Mouse (Mus musculus) lung, embryonic 16.5 days (tissue): ENCODE results near the gene Tnfaip2. TPM values are rescaled to one million over a fixed set of nuclear protein-coding genes. Genes with fewer than 3 reads are reported as not detected.

ENCODE experiments used
- ATAC-seq: fragments of 200-750 bp; cut with Nextera tagmentation; 2 replicates; pipeline ENCODE4 v1.8.0; 2017; ENCODE audit warnings: low read depth, mild to moderate bottlenecking, moderate library complexity
- H3K27ac ChIP-seq: fragments of 300-500 bp; sonication (generic); 2 replicates; pipeline ENCODE4 v1.5.1; 2014; ENCODE audit warnings: mild to moderate bottlenecking, control low read depth, low read length
- H3K27me3 ChIP-seq: fragments of 300-500 bp; sonication (generic); 2 replicates; pipeline ENCODE4 v1.6.1; 2014; ENCODE audit warnings: low read depth, low read length, mixed read lengths; ENCODE audit not compliant: control insufficient read depth, insufficient read depth
- H3K36me3 ChIP-seq: fragments of 300-500 bp; sonication (generic); 2 replicates; pipeline ENCODE4 v1.6.1; 2014; ENCODE audit warnings: low read length; ENCODE audit not compliant: control insufficient read depth, insufficient read depth
- H3K4me1 ChIP-seq: fragments of 300-500 bp; sonication (generic); replicated peaks from 2 replicates; pipeline ENCODE4 v1.6.1; 2014; ENCODE audit warnings: low read length, mixed read lengths; ENCODE audit not compliant: control insufficient read depth, insufficient read depth
- H3K4me2 ChIP-seq: fragments of 300-500 bp; sonication (generic); 2 replicates; pipeline ENCODE4 v1.6.1; 2014; ENCODE audit warnings: low read depth, low read length, control low read depth
- H3K4me3 ChIP-seq: fragments of 300-500 bp; sonication (generic); 2 replicates; pipeline ENCODE4 v1.5.1; 2014; ENCODE audit warnings: mild to moderate bottlenecking, low read length, control low read depth
- H3K9ac ChIP-seq: fragments of 300-500 bp; sonication (generic); 2 replicates; pipeline ENCODE4 v1.6.1; 2014; ENCODE audit warnings: low read length, control low read depth
- H3K9me3 ChIP-seq: fragments of 300-500 bp; sonication (generic); 2 replicates; pipeline ENCODE4 v1.6.1; 2016; ENCODE audit warnings: low read length; ENCODE audit not compliant: control insufficient read depth
- WGBS: fragments of 180-500 bp; shearing (Covaris S2); extraction: QIAGEN DNeasy Blood & Tissue Kit; methylation state at CpG from one replicate; pipeline ENCODE4 v1.1.7; 2014; 5-methylcytosine and 5-hydroxymethylcytosine counted together
- polyA plus RNA-seq: library from polyadenylated mRNA; unstranded; fragments of >200 nt; fragmentation: Nextera tagmentation; extraction: Ambion mirVana; gene quantifications from 2 replicates; pipeline ENCODE4 v1.2.1, GENCODE M21; 2015

The Tnfaip2 gene
- polyA plus RNA-seq, 1 experiment from 2014 or later = 6.9 TPM

DNA sequence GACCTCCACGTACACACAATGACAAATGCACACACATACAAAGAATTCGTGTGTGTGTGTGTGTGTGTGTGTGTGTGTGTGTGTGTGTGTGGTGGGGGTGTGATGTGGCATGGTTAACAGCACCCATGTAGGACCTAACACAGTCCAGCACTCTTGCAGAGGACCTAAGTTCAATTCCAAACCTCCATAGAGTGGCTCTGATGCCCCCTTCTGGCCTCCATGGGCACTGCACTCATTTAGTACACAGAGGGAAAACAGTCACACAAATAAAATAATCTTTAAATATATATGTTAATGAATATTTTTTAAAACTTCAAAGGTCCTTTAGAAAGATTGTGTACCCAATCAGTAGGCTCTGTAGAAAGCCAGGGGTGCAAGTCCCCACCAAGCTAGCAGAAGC, 37.6 kb downstream of the Tnfaip2 start:
- peaks cover 8% of the 10 kb centered on the region for H3K27me3 ChIP-seq
- no peak overlapping the region for H3K4me2 ChIP-seq
- WGBS = 68% methylated on average over 2 of the region's 2 CpGs
- peaks cover 2% of the 10 kb centered on the region; the same call in 1 of the 2 replicates for H3K4me1 ChIP-seq
- no peak overlapping the region for H3K27ac ChIP-seq
- no peak overlapping the region for H3K4me3 ChIP-seq
- no peak overlapping the region for H3K9ac ChIP-seq
- no peak for ATAC-seq
- H3K36me3 ChIP-seq = no peaks in the 10 kb centered on the region
- H3K9me3 ChIP-seq = no peaks in the 10 kb centered on the region

DNA sequence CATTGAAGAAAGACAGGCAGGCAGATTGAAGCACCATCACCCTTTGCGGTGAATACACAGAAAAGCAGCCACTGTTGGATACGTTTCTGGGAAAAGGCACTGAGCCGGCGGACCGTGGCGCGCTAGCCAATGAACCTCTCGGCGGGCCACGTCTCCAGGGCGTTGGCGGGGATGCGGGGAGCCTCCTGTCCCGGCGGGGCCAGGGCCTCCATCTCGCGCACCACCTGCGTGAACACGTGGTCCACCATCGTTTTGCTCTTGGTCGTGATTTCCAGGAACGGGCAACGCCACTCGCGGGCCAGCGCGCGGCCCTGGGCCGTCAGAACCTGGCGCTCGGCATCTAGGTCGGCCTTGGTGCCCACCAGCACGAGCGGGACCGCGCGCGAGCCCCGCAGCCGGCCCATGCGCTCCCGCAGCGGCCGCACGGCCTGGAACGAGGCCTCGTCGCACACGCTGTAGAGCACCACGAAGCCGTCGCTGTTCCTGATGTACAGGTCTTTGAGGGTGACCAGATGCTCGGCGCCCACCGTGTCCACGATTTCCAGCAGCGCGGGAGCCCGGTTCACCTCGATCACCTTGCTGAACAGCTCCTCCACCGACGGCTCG, 42.9 kb downstream of the Tnfaip2 start:
- Histone ChIP-seq H3K36me3 (no peaks in the 10 kb centered on the region), H3K9me3 (no peaks in the 10 kb centered on the region), H3K27ac (no peak overlapping the region), H3K27me3 (peaks cover 36% of the 10 kb centered on the region), H3K4me2 (peak overlapping the region; percentile 88), H3K9ac (peak overlapping the region; percentile 60), H3K4me1 (peaks cover 13% of the 10 kb centered on the region), H3K4me3 (peak overlapping the region; percentile 57)
- 1% methylated on average over 57 of the region's 63 CpGs for WGBS
- peak; percentile 28; the same call in 1 of the 2 replicates for ATAC-seq

DNA sequence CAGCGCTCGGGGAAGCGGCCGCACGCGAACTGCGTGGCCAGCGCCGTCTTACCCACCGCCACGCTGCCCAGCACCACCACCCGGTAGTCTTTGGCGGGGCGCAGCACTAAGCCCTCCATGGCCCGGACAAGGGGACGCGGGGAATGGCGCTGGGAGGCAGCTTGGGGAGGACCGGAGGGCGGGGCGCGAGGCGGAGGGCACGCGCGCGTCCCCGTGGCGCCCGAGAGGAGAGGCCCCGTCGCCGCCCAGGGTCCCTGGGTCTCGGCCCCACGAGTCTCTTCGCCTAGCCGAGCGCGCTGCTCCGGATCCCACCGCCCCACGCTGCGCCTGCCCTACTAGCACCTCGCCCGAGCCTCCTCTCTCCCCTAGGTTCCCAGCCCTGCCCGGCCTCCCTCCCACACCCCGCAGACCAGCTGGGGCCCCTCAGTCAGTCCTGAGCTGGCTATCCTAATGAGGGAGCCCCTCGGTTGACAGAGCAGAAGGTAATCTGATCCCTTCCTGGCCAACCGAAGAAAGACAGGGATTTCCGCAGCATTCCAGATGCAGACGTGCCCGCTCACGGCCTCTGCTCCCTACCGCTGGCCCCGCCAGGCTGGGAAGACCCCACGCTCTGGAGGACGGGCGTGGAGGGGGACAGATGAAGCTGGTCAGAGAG, 43.5 kb downstream of the Tnfaip2 start, which contains the start of gene Gm266:
Gene Gm266, minus strand, starts transcription at position 172 of the 655 bp plus-strand sequence.
- WGBS = 2% methylated on average over 38 of the region's 58 CpGs
- H3K36me3 ChIP-seq = no peaks in the 10 kb centered on the region
- peak; percentile 87 for ATAC-seq
- H3K9me3 ChIP-seq = no peaks in the 10 kb centered on the region
- H3K9ac ChIP-seq = peak within 1 kb of the TSS; percentile 60
- no peak within 1 kb of the TSS for H3K27ac ChIP-seq
- peak within 1 kb of the TSS; percentile 57 for H3K4me3 ChIP-seq
- peaks cover 36% of the 10 kb centered on the region for H3K27me3 ChIP-seq
- H3K4me2 ChIP-seq = peak within 1 kb of the TSS; percentile 88
- H3K4me1 ChIP-seq = peaks cover 13% of the 10 kb centered on the region

DNA sequence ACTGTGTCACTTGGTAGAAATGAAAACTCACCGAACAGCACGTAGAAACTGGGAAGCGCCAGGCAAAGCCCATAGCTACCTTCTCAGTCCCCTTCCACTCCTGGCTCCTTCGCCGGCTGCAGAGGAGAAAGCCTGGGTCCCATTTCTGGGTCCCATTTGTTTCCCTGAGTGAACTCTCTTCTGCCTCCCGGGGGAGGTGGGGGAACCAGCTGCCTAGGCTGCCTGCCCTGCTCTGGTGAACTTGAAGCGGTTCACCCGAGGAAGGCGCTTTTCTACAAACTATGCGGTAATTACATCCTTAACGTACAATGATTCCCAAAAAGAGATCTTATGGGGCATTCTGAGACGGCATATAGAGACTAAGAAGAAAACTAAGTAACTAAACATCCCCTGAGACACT, 44.2 kb downstream of the Tnfaip2 start:
- H3K27ac ChIP-seq = no peak overlapping the region

DNA sequence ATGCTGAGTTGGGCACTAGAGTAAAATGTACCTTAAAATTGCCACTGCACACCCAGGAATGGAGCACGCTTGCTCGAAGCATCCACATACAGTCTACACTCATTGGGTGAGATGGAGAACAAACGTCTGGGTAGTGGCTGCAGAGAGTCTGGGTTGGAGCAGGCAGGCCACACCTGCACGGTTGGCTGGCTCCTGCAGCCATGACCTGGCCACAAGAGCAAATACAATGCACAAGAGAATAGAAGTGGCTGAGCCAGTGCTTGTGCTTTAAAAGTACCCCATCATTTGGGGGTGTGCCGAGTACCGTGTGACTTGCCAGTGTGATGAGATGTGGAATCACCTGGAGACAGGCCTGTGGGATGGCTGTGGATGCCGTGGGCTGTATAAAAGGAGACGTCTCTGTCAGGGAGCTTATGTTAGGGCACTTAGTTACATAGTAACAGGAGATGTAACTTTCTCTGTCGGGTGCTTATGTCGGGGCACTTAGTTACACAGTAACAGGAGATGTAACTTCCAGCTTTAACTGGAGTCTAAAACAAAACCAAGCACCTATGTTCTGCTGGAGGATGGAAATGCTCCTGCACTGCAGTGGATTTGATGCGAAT, 47.1 kb downstream of the Tnfaip2 start:
- Histone ChIP-seq H3K36me3 (no peaks in the 10 kb centered on the region), H3K27ac (no peak overlapping the region), H3K4me3 (no peak overlapping the region), H3K4me2 (no peak overlapping the region), H3K27me3 (peaks cover 32% of the 10 kb centered on the region), H3K4me1 (peaks cover 13% of the 10 kb centered on the region), H3K9ac (no peak overlapping the region), H3K9me3 (no peaks in the 10 kb centered on the region)
- WGBS = 60% methylated on average over 11 of the region's 11 CpGs
- no peak for ATAC-seq

More for the DNA sequence above, 44.2 kb downstream of the Tnfaip2 start:
- peaks cover 36% of the 10 kb centered on the region for H3K27me3 ChIP-seq
- peak overlapping the region; percentile 88 for H3K4me2 ChIP-seq
- H3K36me3 ChIP-seq = no peaks in the 10 kb centered on the region
- 9% methylated on average over 12 of the region's 12 CpGs for WGBS
- peaks cover 13% of the 10 kb centered on the region for H3K4me1 ChIP-seq
- H3K9me3 ChIP-seq = no peaks in the 10 kb centered on the region
- peak overlapping the region; percentile 57 for H3K4me3 ChIP-seq
- ATAC-seq = no peak
- peak overlapping the region; percentile 60; the same call in 1 of the 2 replicates for H3K9ac ChIP-seq

DNA sequence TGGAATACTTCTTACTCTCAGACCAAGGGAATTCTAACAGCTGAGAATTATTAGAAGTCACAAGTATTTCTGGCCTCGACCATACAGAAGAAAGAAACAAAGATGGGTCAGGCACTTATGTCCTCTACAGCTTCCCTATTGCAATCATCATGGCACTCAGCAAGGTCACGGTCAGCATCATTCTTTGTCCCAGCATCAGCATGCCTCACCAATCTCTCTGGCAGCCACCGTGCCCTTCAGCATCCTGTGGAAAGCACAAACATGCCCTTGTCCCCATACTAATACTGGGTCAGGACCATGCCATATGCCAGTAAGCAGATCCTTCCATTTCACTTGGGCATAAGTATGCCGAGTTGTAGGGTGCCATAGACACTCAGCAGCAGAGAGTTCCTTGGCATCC, 52.7 kb downstream of the Tnfaip2 start:
- H3K4me2 ChIP-seq = no peak overlapping the region
- no peak overlapping the region for H3K27ac ChIP-seq
- 60% methylated on average over 4 of the region's 4 CpGs for WGBS
- H3K9ac ChIP-seq = no peak overlapping the region
- no peak overlapping the region for H3K4me3 ChIP-seq
- ATAC-seq = no peak
- H3K27me3 ChIP-seq = no peaks in the 10 kb centered on the region
- H3K4me1 ChIP-seq = no peaks in the 10 kb centered on the region
- no peaks in the 10 kb centered on the region for H3K9me3 ChIP-seq
- no peaks in the 10 kb centered on the region for H3K36me3 ChIP-seq

DNA sequence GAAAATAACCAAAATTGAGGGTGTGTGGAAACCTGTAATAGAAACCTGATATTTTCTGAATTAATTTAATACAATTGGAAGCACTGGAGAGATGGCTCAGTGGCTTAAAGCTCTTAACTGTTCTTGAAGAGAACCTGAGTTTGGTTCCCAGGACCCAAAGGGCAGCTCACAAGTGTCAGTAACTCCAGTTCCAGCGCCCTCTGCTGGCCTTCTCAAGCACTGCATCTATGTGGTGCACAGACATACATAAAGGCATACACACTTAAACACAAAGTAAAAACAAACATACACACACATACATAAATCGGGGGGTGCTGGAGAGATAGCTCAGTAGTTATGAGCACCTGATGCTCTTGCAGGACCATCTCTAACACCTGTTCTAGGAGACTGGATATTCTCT, 54.8 kb downstream of the Tnfaip2 start:
- no peak overlapping the region for H3K4me2 ChIP-seq
- no peak for ATAC-seq
- H3K36me3 ChIP-seq = no peaks in the 10 kb centered on the region
- no peak overlapping the region for H3K9ac ChIP-seq
- 45% methylated on average over 2 of the region's 2 CpGs for WGBS
- H3K27ac ChIP-seq = no peak overlapping the region
- no peaks in the 10 kb centered on the region for H3K4me1 ChIP-seq
- no peaks in the 10 kb centered on the region for H3K9me3 ChIP-seq
- H3K4me3 ChIP-seq = no peak overlapping the region
- no peaks in the 10 kb centered on the region for H3K27me3 ChIP-seq

DNA sequence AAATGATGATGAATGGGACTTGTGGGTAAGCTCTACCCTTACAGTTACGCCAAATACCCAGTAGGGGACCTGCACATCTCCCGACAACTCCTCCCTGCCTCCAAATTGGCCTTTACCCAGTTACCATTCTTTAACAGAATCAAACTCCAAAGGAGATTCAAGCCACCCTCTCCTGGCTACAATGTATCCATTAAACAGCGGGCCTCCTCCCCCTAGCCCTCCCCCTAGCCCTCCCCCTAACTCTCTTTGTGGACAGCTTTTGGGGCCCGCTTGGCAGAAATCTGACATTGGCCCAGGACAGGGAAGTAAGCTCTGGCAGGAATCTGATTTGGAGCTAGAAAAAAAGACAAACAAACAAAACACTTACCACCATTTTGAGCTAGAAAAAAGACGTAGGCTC, 57.3 kb downstream of the Tnfaip2 start:
- WGBS = 68% methylated on average over 5 of the region's 5 CpGs
- no peak for ATAC-seq

DNA sequence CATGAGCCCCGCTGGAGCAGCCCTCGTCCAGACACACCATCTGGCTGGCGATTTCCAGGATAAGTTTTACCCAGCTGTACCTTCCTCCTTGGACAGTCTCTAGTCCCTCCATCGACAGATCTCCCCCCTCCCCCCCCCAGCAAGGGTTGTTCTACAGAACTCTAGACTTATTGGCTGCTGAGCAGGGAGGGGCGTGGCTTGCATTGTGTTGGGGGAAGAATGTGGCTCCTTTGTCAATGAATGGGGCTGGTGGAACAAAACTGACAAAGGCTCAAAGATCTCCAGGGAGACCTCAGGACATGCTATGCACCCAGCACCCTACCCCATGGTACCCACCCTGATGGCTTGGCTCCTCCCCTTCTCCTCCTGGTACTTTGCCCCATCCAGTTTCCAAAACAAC, 58.5 kb downstream of the Tnfaip2 start:
- ATAC-seq = no peak
- Histone ChIP-seq H3K4me3 (no peak overlapping the region), H3K9me3 (no peaks in the 10 kb centered on the region), H3K27ac (no peak overlapping the region), H3K9ac (no peak overlapping the region), H3K4me2 (no peak overlapping the region), H3K36me3 (no peaks in the 10 kb centered on the region), H3K27me3 (no peaks in the 10 kb centered on the region), H3K4me1 (peaks cover 2% of the 10 kb centered on the region; the same call in 1 of the 2 replicates)
- WGBS = 36% methylated on average over 5 of the region's 5 CpGs

More for the DNA sequence above, 57.3 kb downstream of the Tnfaip2 start:
- Histone ChIP-seq H3K9me3 (no peaks in the 10 kb centered on the region), H3K4me1 (no peaks in the 10 kb centered on the region), H3K4me3 (no peak overlapping the region), H3K4me2 (no peak overlapping the region), H3K27me3 (no peaks in the 10 kb centered on the region), H3K36me3 (no peaks in the 10 kb centered on the region), H3K9ac (no peak overlapping the region), H3K27ac (no peak overlapping the region)
